Mouse (Mus musculus) small intestine, adult 2 months (tissue): ENCODE data around the gene Dact3. TPM values are rescaled to one million over a fixed set of nuclear protein-coding genes. Genes with fewer than 3 reads are reported as not detected.

Experiments used
- H3K27ac ChIP-seq: fragments of 200-500 bp; 2 replicates; pipeline ENCODE4 v1.5.1; 2012; ENCODE audit warnings: low read depth, low read length, control low read depth, inconsistent platforms; ENCODE audit not compliant: insufficient read depth
- H3K27me3 ChIP-seq: fragments of 200-500 bp; 2 replicates; pipeline ENCODE4 v1.6.1; 2012; ENCODE audit warnings: mild to moderate bottlenecking, moderate library complexity, low read length, inconsistent platforms; ENCODE audit not compliant: control insufficient read depth, insufficient read depth
- H3K36me3 ChIP-seq: fragments of 200-500 bp; 2 replicates; pipeline ENCODE4 v1.6.1; 2012; ENCODE audit warnings: mild to moderate bottlenecking, low read length, control low read depth, inconsistent platforms; ENCODE audit not compliant: control insufficient read depth, insufficient read depth
- H3K4me1 ChIP-seq: fragments of 200-500 bp; 2 replicates; pipeline ENCODE4 v1.6.1; 2012; ENCODE audit warnings: low read length, inconsistent platforms, mixed read lengths; ENCODE audit not compliant: control insufficient read depth, insufficient read depth, insufficient read length
- H3K4me3 ChIP-seq: fragments of 200-500 bp; 2 replicates; pipeline ENCODE4 v1.5.1; 2012; ENCODE audit warnings: low read depth, mild to moderate bottlenecking, control low read depth, inconsistent platforms, low read length, moderate library complexity
- CTCF ChIP-seq: fragments of 200-500 bp; IDR thresholded peaks from 2 replicates; pipeline ENCODE4 v1.5.1; 2012; ENCODE audit warnings: low read depth, mild to moderate bottlenecking, control low read depth, inconsistent platforms, low read length, moderate library complexity, mixed read lengths; ENCODE audit not compliant: insufficient replicate concordance, insufficient read length; ENCODE audit errors: extremely low read depth
- POLR2A ChIP-seq: fragments of 200-500 bp; IDR thresholded peaks from 2 replicates; pipeline ENCODE4 v1.6.1; 2012; ENCODE audit warnings: low read depth, mild to moderate bottlenecking, control low read depth, inconsistent platforms, low read length, moderate library complexity
- WGBS: fragments of 180-500 bp; shearing (Covaris S2); methylation state at CpG from one replicate; pipeline ENCODE4 v1.1.7; 2018; 5-methylcytosine and 5-hydroxymethylcytosine counted together
- polyA plus RNA-seq: library from polyadenylated mRNA; depleted of rRNA; stranded (reverse); fragments of >200 nt; gene quantifications from 2 replicates; pipeline ENCODE4 v1.2.3, GENCODE M21; 2012

Dact3 gene
- polyA plus RNA-seq, 1 experiment = 21.6 TPM

GRCm38 (mm10) chr7:16883162-16883561, 8.0 kb downstream of the Dact3 start:
- peaks cover 11% of the 10 kb centered on the region for H3K27me3 ChIP-seq
- no peak for TF ChIP-seq CTCF
- TF ChIP-seq POLR2A = no peak
- 0 out of 2 replicates have a peak, but pooled peaks cover 3% of the 10 kb centered on the region for H3K36me3 ChIP-seq
- 63% methylated on average over 6 of the region's 6 CpGs for WGBS
- H3K4me3 ChIP-seq = no peak overlapping the region
- peaks cover 2% of the 10 kb centered on the region; the same call in 1 of the 2 replicates for H3K4me1 ChIP-seq
- no peak overlapping the region for H3K27ac ChIP-seq

- peaks cover 2% of the 10 kb centered on the region; the same call in 1 of the 2 replicates for H3K4me1 ChIP-seq
- peaks cover 11% of the 10 kb centered on the region for H3K27me3 ChIP-seq
- 0 out of 2 replicates have a peak, but pooled peaks cover 3% of the 10 kb centered on the region for H3K36me3 ChIP-seq
- WGBS = 75% methylated on average over 4 of the region's 4 CpGs
- no peak overlapping the region for H3K27ac ChIP-seq
- TF ChIP-seq POLR2A (no peak), CTCF (no peak)
- H3K4me3 ChIP-seq = no peak overlapping the region
These were observed 9.2 kb downstream of the Dact3 start for GRCm38 (mm10) chr7:16884334-16884733.

- peaks cover 11% of the 10 kb centered on the region for H3K27me3 ChIP-seq
- no peak for TF ChIP-seq CTCF
- H3K36me3 ChIP-seq = 0 out of 2 replicates have a peak, but pooled peaks cover 3% of the 10 kb centered on the region
- WGBS = 35% methylated on average over 95 of the region's 95 CpGs
- H3K4me3 ChIP-seq = peak overlapping the region; percentile 38
- no peak overlapping the region for H3K27ac ChIP-seq
- peaks cover 2% of the 10 kb centered on the region; the same call in 1 of the 2 replicates for H3K4me1 ChIP-seq
These were observed 10.2 kb downstream of the Dact3 start for GRCm38 (mm10) chr7:16885271-16885776.

- TF ChIP-seq POLR2A (no peak), CTCF (no peak)
- no peak overlapping the region for H3K4me3 ChIP-seq
- H3K36me3 ChIP-seq = 0 out of 2 replicates have a peak, but pooled peaks cover 3% of the 10 kb centered on the region
- WGBS = 68% methylated on average over 59 of the region's 59 CpGs
- H3K4me1 ChIP-seq = peaks cover 2% of the 10 kb centered on the region; the same call in 1 of the 2 replicates
- H3K27ac ChIP-seq = no peak overlapping the region
- peaks cover 13% of the 10 kb centered on the region for H3K27me3 ChIP-seq
These were observed 10.8 kb downstream of the Dact3 start for GRCm38 (mm10) chr7:16885905-16886304.

- 36% methylated on average over 6 of the region's 6 CpGs for WGBS
- H3K4me1 ChIP-seq = peaks cover 3% of the 10 kb centered on the region; the same call in 1 of the 2 replicates
- 0 out of 2 replicates have a peak, but pooled peaks cover 3% of the 10 kb centered on the region for H3K36me3 ChIP-seq
- H3K4me3 ChIP-seq = peak overlapping the region; percentile 15; the same call in 1 of the 2 replicates
- peaks cover 17% of the 10 kb centered on the region for H3K27me3 ChIP-seq
- TF ChIP-seq CTCF (no peak), POLR2A (no peak)
- H3K27ac ChIP-seq = peak overlapping the region; percentile 36
These were observed 15.4 kb downstream of the Dact3 start for GRCm38 (mm10) chr7:16890536-16890935.

- 5% methylated on average over 23 of the region's 23 CpGs for WGBS
- no peaks in the 10 kb centered on the region for H3K36me3 ChIP-seq
- peaks cover 13% of the 10 kb centered on the region for H3K27me3 ChIP-seq
- peak overlapping the region; percentile 15; the same call in 1 of the 2 replicates for H3K4me3 ChIP-seq
- no peak for TF ChIP-seq POLR2A
- no peak for TF ChIP-seq CTCF
- H3K4me1 ChIP-seq = peaks cover 3% of the 10 kb centered on the region; the same call in 1 of the 2 replicates
- peak overlapping the region; percentile 56 for H3K27ac ChIP-seq
These were observed 15.8 kb downstream of the Dact3 start for GRCm38 (mm10) chr7:16890944-16891343.

- Histone ChIP-seq H3K27me3 (peaks cover 9% of the 10 kb centered on the region), H3K4me1 (peaks cover 3% of the 10 kb centered on the region; the same call in 1 of the 2 replicates), H3K27ac (peak within 1 kb of the TSS; percentile 56), H3K36me3 (no peaks in the 10 kb centered on the region), H3K4me3 (peak within 1 kb of the TSS; percentile 46)
- TF ChIP-seq POLR2A (no peak), CTCF (peak; percentile 72)
- under 1% methylated on average over 30 of the region's 30 CpGs for WGBS
These were observed 16.7 kb downstream of the Dact3 start, which contains the start of gene Gng8 for GRCm38 (mm10) chr7:16891641-16892351. Gng8 (plus strand) TSS chr7:16891786.
